Mouse (Mus musculus) heart, embryonic 16.5 days (tissue): ENCODE measurements at regions not wholly inside any gene's neighbourhood (a gene's known extent, or its start where the extent isn't known, plus 50 kb on each side); places are given as distances from the start of the nearest gene placed in this dataset.
"Not testable (repeated sequence)": the region's sequence is repeated elsewhere in the genome, so short reads cannot be mapped to it uniquely, and the experiment has no call there.

Source experiments
- ATAC-seq: fragments of 200-750 bp; cut with Nextera tagmentation; replicated peaks from 2 replicates; pipeline ENCODE4 v1.8.0; 2017; ENCODE audit warnings: moderate number of reproducible peaks; ENCODE audit not compliant: insufficient read depth, low FRiP score; ENCODE audit errors: extremely low read depth
- H3K27ac ChIP-seq: fragments of 300-500 bp; sonication (generic); 2 replicates; pipeline ENCODE4 v1.5.1; 2014; ENCODE audit warnings: mild to moderate bottlenecking, low read length, control low read depth, moderate library complexity
- H3K27me3 ChIP-seq: fragments of 300-500 bp; sonication (generic); 2 replicates; pipeline ENCODE4 v1.6.1; 2014; ENCODE audit warnings: low read length, mixed read lengths; ENCODE audit not compliant: control insufficient read depth, insufficient read depth
- H3K36me3 ChIP-seq: fragments of 300-500 bp; sonication (generic); 2 replicates; pipeline ENCODE4 v1.6.1; 2014; ENCODE audit not compliant: control insufficient read depth, insufficient read depth
- H3K4me1 ChIP-seq: fragments of 300-500 bp; sonication (generic); 2 replicates; pipeline ENCODE4 v1.6.1; 2014; ENCODE audit warnings: low read length, mixed read lengths; ENCODE audit not compliant: control insufficient read depth, insufficient read depth
- H3K4me2 ChIP-seq: fragments of 300-500 bp; sonication (generic); 2 replicates; pipeline ENCODE4 v1.6.1; 2014; ENCODE audit warnings: low read depth, mild to moderate bottlenecking, control low read depth, low read length
- H3K4me3 ChIP-seq: fragments of 300-500 bp; sonication (generic); 2 replicates; pipeline ENCODE4 v1.5.1; 2014; ENCODE audit warnings: mild to moderate bottlenecking, control low read depth, low read length
- H3K9ac ChIP-seq: fragments of 300-500 bp; sonication (generic); 2 replicates; pipeline ENCODE4 v1.6.1; 2014; ENCODE audit warnings: low read length, control low read depth
- H3K9me3 ChIP-seq: fragments of 300-500 bp; sonication (generic); replicated peaks from 2 replicates; pipeline ENCODE4 v1.6.1; 2016; ENCODE audit warnings: low read length; ENCODE audit not compliant: control insufficient read depth
- WGBS: fragments of 180-500 bp; shearing (Covaris S2); extraction: QIAGEN DNeasy Blood & Tissue Kit; methylation state at CpG from one replicate; pipeline ENCODE4 v1.1.7; 2014; 5-methylcytosine and 5-hydroxymethylcytosine counted together

DNA sequence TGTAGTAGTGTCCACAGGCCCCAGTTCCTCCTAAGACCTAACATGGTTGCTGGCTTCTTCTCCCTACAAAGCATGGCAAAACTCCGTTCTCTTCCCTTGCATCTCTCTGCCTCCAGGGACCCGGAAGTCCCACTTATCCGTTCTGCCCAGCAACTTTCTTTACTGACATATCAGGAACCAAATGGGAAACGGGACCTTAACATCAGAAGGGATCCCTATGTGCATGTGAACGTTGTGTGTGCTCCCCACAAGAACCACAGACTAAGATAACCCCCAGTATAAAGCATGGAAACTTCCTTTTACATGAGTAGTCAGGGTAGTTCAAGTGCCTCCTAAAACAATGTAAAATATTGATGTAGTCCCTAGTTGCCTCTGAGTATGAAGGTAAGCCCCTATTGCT is 61.6 kb downstream of the Zxdb start:
- Histone ChIP-seq H3K9me3 (peaks cover 4% of the 10 kb centered on the region), H3K36me3 (no peaks in the 10 kb centered on the region), H3K4me2 (no peak overlapping the region), H3K27me3 (no peaks in the 10 kb centered on the region), H3K9ac (no peak overlapping the region), H3K27ac (no peak overlapping the region), H3K4me1 (no peaks in the 10 kb centered on the region), H3K4me3 (no peak overlapping the region)
- ATAC-seq: no peak
- 77% methylated on average over 5 of the region's 5 CpGs for WGBS

DNA sequence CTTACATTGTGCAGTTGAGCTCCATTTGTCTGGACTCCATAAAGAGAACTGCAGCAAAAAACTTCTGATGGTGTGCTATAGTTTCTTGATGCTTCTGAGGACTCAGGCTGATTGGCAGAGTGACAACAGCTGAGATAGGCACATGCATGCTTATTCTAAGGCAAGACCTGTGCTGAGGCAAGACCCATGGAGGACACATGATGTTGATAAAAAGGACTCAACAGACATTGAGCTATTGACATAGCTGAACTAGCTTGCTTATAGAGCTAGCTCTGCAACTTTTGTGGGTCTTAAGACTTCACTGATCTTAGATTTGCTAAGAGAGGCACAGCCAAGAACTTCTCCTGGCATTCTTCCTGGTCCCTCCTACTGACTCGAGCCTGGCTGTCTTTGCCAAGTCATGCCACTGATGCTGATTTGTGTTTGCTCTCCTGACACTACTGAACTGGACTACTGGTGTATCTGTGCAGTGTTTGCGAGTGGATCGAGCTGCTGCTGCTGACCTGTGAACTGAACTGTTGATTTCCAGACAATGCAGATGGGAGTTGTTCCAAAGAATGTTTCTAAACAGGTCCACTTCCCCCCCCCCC is 64.1 kb downstream of the Zxdb start:
- Histone ChIP-seq H3K4me1 (no peaks in the 10 kb centered on the region), H3K27me3 (no peaks in the 10 kb centered on the region), H3K27ac (no peak overlapping the region), H3K9me3 (peaks cover 4% of the 10 kb centered on the region), H3K4me3 (no peak overlapping the region), H3K36me3 (no peaks in the 10 kb centered on the region), H3K9ac (no peak overlapping the region), H3K4me2 (no peak overlapping the region)
- ATAC-seq: no peak
- 53% methylated on average over 3 of the region's 3 CpGs for WGBS

DNA sequence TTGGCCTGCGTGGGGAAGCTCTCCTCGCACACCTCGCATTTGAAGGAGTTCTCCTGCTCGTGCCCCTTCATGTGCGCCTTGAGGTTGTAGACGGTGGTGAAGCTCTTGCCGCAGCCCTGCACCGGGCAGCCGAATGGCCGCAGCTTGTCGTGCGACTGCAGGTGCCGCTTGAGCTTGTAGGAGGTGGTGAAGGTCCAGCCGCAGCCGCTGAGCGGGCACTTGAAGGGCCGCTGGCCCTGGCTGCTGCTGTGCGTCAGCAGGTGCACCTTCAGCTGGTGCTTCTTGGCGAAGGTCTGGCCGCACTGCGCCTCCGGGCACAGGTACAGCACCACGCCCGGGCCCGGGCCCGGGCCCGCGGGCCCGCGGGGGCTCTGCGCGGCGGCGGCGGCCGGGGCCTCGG is 72.5 kb downstream of the Zxdb start:
- WGBS: no CpG with 5 or more reads among the region's 37 CpGs
- H3K4me2 ChIP-seq, H3K27me3 ChIP-seq, H3K4me1 ChIP-seq, H3K9ac ChIP-seq, H3K4me3 ChIP-seq, H3K36me3 ChIP-seq, H3K27ac ChIP-seq, H3K9me3 ChIP-seq: not testable (repeated sequence)
- ATAC-seq: peak; percentile 7; the same call in 1 of the 2 replicates

DNA sequence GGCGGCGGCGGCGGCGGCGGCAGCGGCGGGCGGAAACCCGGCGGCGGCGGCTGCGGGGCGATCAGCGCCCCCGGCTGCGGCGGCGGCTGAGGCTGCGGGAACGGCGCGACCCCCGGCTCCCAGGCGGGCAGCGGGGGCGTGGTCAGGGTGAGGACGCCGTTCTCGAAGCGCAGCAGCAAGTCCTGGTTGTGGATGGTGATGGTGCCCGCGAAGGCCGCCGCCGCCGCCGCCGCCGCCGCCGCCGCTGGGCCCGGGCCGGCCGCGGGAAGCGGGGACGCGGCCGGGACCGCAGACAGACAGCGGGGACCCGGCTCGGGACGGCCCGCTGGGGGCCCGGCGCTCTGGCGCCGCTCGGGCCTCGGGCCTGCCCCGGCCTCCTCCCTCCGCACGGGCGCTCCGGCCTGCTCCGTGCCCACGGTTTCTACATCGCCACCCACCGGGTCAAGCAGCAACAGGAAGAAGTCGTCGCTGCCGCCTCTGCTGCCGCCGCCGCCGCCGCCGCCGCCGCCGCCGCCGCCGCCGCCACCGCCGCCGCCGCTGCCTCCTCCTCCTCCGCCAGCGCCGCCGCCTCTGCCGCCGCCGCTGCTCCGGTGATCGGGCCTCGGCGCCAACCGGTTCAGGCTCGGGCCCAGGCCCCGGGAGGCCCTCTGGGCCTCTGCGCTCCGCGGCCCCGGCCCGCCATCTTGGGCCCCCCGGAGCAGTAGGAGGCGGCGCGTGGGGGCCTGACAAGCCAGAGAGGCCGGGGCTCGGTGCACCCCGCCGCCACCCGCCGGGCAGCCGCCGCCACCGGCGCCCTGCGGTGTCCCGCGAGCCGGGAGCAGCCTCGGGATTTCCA is 73.2 kb downstream of the Zxdb start:
- not testable (repeated sequence) for H3K27me3 ChIP-seq, H3K4me1 ChIP-seq, H3K9ac ChIP-seq, H3K4me3 ChIP-seq, H3K4me2 ChIP-seq, H3K36me3 ChIP-seq, H3K27ac ChIP-seq, H3K9me3 ChIP-seq
- WGBS: no CpG with 5 or more reads among the region's 131 CpGs
- peak; percentile 59 for ATAC-seq

DNA sequence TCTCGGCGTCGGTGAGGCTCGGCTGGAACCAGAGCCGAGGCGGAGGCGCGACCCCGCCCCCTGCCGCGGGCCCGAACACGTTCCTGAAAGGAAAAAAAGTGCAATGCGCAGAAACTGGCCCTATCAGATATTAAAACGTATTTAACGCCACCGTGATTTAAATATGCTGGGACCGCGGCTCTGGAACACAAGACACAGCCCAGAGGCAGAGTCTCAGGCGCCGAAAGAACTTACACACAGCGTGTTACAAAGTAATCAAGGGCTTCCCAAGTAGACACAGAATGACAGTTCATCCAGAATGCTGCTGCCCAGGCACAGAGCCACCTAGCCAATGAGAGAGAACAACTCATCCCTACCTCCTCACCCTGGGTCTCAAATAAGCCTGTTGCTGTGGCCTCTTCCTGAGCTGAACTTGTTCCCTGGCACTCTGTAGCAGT is 73.8 kb downstream of the Zxdb start:
- H3K27me3 ChIP-seq, H3K36me3 ChIP-seq, H3K4me2 ChIP-seq, H3K9me3 ChIP-seq, H3K4me3 ChIP-seq, H3K4me1 ChIP-seq, H3K9ac ChIP-seq, H3K27ac ChIP-seq: not testable (repeated sequence)
- no CpG with 5 or more reads among the region's 22 CpGs for WGBS
- ATAC-seq: peak; percentile 19; the same call in 1 of the 2 replicates

DNA sequence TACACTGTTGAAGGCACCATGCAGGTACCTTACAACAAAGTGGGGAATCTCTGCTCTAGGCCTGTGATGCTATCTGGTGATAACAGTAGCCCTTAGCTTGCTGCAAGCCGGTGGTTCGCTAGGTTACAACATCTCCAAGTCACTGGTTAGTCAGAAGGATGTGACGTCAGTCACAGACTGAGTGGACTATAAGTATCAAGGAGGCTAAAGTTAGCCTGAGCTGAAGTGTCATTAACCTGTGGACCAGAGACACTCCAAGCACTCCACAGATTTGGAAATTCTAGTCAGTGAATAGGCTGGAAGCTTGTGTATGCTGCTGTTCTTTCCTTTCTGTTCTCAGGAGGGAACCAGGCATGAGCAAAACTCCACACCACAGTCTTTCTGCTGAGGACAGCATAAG is 88.4 kb downstream of the Zxdb start:
- not testable (repeated sequence) for H3K9me3 ChIP-seq, H3K27me3 ChIP-seq, H3K4me3 ChIP-seq, ATAC-seq, H3K9ac ChIP-seq, H3K4me2 ChIP-seq, H3K27ac ChIP-seq, H3K4me1 ChIP-seq, H3K36me3 ChIP-seq
- WGBS: no CpG with 5 or more reads among the region's 3 CpGs

DNA sequence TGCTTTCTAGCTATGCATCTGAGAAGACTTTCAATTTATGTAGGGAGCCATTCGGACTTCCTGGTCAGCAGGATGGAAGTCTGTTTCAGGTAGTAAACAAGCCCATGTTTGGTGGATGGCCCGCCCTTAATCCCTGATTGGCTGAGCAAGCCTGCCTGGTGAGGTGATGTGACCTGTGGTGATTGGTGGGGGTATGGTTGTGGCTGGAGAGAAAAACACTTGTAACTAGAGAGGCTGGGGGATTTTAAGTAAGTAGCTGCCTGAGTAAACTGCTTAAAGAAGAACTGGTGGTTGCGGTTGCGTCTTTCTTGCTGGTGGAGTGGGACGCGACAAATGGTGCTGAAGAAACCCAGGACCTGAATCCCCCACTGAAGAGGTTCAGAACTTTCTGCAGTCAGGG is 103.2 kb downstream of the Zxdb start:
- H3K36me3 ChIP-seq, H3K27me3 ChIP-seq, ATAC-seq, H3K4me2 ChIP-seq, H3K9me3 ChIP-seq, H3K9ac ChIP-seq, H3K27ac ChIP-seq, H3K4me3 ChIP-seq, H3K4me1 ChIP-seq: not testable (repeated sequence)
- 88% methylated on average over 6 of the region's 6 CpGs for WGBS

DNA sequence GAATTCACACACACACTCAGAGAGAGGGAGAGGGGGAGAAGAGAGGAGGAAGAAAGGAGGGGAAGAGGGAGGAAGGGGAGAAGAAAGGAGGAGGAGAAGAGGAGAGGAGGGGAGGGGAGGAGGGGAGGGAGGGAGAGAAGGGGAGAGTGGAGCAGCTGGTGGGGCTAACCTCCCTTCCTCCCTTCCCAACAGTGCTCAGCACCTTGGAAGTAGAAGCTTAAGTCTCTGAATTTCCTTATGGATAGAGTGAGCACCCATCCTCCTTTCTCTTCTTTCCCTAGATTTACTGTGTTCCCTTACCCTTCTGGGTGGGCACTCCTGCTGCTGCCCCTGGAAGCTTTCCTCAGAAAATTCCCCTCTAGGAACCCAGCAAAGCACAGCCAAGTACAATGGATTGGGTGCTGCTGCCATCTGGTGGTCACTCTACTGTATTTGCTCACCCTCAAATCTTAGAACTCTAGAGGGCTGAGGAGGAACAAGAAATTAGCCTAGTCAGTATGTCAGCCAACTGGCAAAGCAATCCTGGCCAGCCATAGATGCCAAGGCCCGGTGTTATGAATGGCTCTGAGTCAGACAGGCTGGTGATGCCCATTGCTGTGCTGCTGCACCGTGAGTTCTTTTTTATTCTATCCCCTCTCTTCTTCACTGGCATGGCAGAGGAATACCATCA is 119.9 kb downstream of the Zxdb start:
- H3K9me3 ChIP-seq, H3K27me3 ChIP-seq, H3K4me1 ChIP-seq, H3K27ac ChIP-seq, H3K36me3 ChIP-seq, H3K9ac ChIP-seq, H3K4me2 ChIP-seq, H3K4me3 ChIP-seq, ATAC-seq: not testable (repeated sequence)
- WGBS: 15% methylated on average over 2 of the region's 2 CpGs

DNA sequence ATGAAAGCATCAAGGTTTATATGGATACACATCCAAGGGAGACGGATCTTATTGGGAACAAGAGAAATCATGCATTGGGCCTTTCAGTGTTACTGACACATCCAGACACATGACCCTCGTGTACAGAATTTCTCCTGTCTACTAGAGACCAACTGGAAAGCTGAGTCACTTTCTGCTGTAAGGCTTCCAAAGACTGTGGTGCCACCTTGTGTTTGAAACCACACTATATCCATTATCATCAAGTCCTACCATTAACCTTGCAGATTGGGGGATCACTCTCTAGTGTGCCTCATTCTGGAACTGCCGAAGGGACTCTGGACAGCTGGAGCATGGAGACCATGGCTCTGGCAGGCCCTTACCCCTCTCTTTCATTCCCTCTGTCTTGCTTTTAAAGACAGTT is 125.2 kb downstream of the Zxdb start:
- WGBS: 78% methylated on average over 1 of the region's 3 CpGs
- not testable (repeated sequence) for ATAC-seq, H3K4me1 ChIP-seq, H3K27ac ChIP-seq, H3K27me3 ChIP-seq, H3K9me3 ChIP-seq, H3K36me3 ChIP-seq, H3K9ac ChIP-seq, H3K4me3 ChIP-seq, H3K4me2 ChIP-seq
